Mouse (Mus musculus): Measurements from ENCODE around the gene Adgrf3. TPM values are rescaled to one million over a fixed set of nuclear protein-coding genes. Genes with fewer than 3 reads are reported as not detected.

The Adgrf3 gene
- not detected for polyA plus RNA-seq (2014; fragmentation: Illumina TruSeq; extraction: RNeasy Lipid Tissue Mini Kit (QIAGEN cat#74804); ENCODE audit: low read depth, low replicate concordance)

DNA sequence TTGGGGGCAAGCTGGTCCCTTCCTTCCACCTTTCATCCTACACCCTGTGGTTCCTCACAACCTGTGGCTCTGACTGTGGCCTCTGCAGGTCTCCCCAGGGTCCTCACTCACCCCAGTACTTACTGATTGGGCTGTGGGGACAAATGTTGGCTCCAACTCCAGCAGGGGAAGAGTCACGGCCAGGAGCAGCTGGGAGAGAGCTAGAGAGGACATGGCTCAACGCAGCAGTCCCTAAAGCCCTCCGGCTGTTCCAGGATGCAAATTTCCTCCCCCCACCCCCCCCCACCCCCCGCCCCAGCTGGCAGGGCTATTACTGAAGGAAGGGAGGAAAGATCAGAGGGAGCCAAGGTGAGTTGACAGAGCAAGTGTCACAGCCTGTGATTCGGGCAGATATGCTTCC is at the start of gene Adgrf3:
TSS of gene Adgrf3 (minus strand) at position 230 of the 400 bp plus-strand sequence.

DNA sequence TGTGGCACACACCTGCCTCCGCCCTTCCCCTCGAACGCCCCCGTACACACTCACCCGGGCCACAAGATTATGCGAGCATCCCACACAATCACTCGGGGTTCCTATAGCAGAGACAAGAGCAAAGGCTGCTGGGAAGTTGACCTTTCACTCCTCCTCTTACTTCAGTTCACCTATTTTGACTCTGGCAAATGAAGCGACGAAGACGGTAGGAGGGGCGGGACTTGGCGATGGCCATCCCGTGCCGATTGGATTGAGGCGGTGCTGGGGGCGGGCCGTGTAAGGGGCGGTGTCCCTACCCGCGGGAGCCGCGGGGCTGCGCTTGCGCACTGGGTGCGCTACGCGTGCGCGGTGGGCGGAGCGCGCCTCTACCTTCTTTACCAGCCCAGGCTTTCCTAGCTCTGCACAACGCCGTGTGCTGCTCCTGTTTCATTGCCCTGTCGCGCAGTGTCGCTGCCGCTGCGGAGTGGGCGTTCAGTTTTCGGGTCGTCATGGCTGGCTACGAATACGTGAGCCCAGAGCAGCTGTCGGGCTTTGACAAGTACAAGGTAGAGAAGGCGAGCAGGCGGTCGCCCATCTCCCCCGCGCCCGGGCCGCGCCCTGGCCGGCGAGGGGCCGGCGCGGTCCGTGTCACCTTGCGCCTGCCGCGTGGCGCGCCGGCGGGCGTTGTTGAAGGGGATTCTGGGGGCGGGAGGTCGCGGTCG is 26.9 kb upstream of the Adgrf3 start, which contains the start of gene Selenoi:
TSS of gene Selenoi (plus strand) at position 311 of the 701 bp plus-strand sequence.

DNA sequence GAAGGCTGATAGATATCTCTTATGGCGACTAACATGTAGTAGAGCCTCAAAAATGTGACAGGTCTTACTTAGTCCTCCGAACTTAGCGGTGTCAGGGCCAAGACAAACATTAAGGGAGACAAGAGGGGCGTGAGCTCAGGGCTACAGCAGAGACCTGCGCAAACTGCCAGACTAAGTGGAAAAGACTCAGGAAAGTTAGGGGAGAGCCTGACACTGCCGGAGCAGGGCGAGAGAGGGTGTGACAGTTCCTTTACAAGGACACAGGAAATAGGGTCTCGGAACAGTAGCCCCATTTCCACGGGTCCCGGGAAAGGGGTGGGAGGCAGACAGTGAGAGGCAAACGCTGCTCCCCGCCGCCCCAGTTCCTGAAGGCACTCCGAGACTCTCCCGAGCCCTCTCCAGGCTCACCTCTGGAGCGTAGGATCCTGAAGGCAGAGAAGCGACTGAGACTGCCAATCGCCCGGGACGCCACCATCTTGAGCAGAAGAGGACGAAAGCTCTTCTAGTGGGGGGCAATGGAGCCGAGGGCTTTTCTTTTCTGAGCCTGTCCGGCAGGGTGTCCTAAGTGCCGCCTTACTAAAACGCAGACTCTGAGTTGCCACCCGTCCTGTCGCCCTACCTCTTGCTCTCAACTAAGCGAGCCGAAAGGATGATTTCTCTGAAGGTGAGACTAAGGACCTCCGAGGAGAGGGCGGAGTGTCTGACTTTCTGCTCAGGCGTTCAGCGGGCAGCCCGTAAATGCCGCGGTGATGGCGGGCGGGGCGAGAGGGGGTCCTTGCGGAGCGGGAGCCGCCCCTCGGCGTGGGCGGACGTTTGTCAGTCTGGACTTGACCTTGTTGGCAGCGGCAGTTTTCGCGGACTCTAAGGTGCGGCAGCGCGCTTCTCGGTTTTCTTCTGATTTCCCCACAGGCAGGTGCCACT is 50.8 kb downstream of the Adgrf3 start, which contains the start of the genes Hadha and Hadhb:
TSS of gene Hadha (minus strand) at position 689 of the 921 bp plus-strand sequence.
TSS of gene Hadhb (plus strand) at position 775 of the 921 bp plus-strand sequence.

Other genes starting within 250 kb of the Adgrf3 start
- not detected for gene Il6, start 192.6 kb downstream of the Adgrf3 start, polyA plus RNA-seq (2014; fragmentation: Illumina TruSeq; extraction: RNeasy Lipid Tissue Mini Kit (QIAGEN cat#74804); ENCODE audit: low read depth, low replicate concordance)
- gene Tyms, start 132.1 kb downstream of the Adgrf3 start, polyA plus RNA-seq (2014; fragmentation: Illumina TruSeq; extraction: RNeasy Lipid Tissue Mini Kit (QIAGEN cat#74804); ENCODE audit: low read depth, low replicate concordance) = 13.4 TPM
- gene Garem2, start 100.6 kb downstream of the Adgrf3 start, polyA plus RNA-seq (2014; fragmentation: Illumina TruSeq; extraction: RNeasy Lipid Tissue Mini Kit (QIAGEN cat#74804); ENCODE audit: low read depth, low replicate concordance) = not detected
- not detected for gene 3110082J24Rik, start 99.6 kb downstream of the Adgrf3 start, polyA plus RNA-seq (2014; fragmentation: Illumina TruSeq; extraction: RNeasy Lipid Tissue Mini Kit (QIAGEN cat#74804); ENCODE audit: low read depth, low replicate concordance)
- gene Hadha, start 50.6 kb downstream of the Adgrf3 start, polyA plus RNA-seq (2014; fragmentation: Illumina TruSeq; extraction: RNeasy Lipid Tissue Mini Kit (QIAGEN cat#74804); ENCODE audit: low read depth, low replicate concordance) = 464 TPM
- gene Hadhb, start 50.5 kb downstream of the Adgrf3 start, polyA plus RNA-seq (2014; fragmentation: Illumina TruSeq; extraction: RNeasy Lipid Tissue Mini Kit (QIAGEN cat#74804); ENCODE audit: low read depth, low replicate concordance) = 1,997 TPM
- gene Selenoi, start 26.9 kb upstream of the Adgrf3 start, polyA plus RNA-seq (2014; fragmentation: Illumina TruSeq; extraction: RNeasy Lipid Tissue Mini Kit (QIAGEN cat#74804); ENCODE audit: low read depth, low replicate concordance) = 45.8 TPM
- gene Drc1, start 75.7 kb upstream of the Adgrf3 start, polyA plus RNA-seq (2014; fragmentation: Illumina TruSeq; extraction: RNeasy Lipid Tissue Mini Kit (QIAGEN cat#74804); ENCODE audit: low read depth, low replicate concordance) = not detected

Data from adrenal gland, adult 10 weeks (tissue).